Mouse (Mus musculus) liver, embryonic 14.5 days (tissue): Measurements from ENCODE around the gene Gpatch2.

ENCODE experiments used
- CTCF ChIP-seq: IDR thresholded peaks from 2 replicates; pipeline ENCODE4 v1.5.1; 2016; ENCODE audit warnings: antibody characterized with exemption, low read depth, control low read depth
- EP300 ChIP-seq: IDR thresholded peaks from 2 replicates; pipeline ENCODE4 v1.6.1; 2016; ENCODE audit warnings: antibody characterized with exemption, low read depth

DNA sequence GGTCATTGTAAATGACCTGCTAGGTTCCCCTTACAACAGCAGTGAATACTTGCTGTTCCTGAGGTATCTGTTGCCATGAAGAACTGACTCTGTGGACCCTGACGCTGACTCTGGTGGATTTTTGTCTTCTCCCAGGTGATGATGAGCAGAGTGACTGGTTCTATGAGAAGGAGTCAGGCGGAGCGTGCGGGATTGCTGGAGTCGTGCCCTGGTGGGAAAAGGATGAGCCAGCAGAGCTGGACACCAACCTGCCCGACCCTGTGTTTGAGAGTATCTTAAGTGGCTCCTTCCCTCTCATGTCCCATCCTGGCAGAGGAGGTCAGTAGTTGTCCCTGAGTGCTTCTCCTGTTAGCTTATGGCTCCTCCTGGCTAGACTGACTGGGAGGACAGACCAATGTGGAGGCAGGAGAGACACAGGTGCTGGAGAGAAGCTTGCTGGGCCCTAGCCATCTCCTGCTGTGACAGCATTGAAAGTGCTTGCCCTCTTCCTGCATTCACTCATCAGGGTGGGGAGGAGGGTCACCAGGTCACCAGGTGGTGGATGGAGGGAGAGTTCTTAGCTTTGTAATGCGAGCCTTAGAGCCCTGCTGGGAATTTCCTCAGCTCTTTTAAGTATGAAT is 17.8 kb downstream of the Gpatch2 start:
- TF ChIP-seq CTCF (no peak), EP300 (no peak)
